Mouse (Mus musculus) bone marrow macrophage, adult 2 months (primary cell): Measurements from ENCODE around the gene 4931414P19Rik. TPM values are rescaled to one million over a fixed set of nuclear protein-coding genes. Genes with fewer than 3 reads are reported as not detected.
A peak's percentile ranks its signal among the peaks of the same experiment; 100 is the strongest.

Experiments used
- H3K27ac ChIP-seq: 2 replicates; pipeline ENCODE4 v1.5.1; 2012; ENCODE audit warnings: low read depth, low read length; ENCODE audit not compliant: insufficient read depth
- H3K4me1 ChIP-seq: 2 replicates; pipeline ENCODE4 v1.6.1; 2012; ENCODE audit warnings: low read length; ENCODE audit not compliant: control insufficient read depth, insufficient read depth
- H3K4me3 ChIP-seq: 2 replicates; pipeline ENCODE4 v1.5.1; 2012; ENCODE audit warnings: mild to moderate bottlenecking, low read length, moderate library complexity; ENCODE audit not compliant: insufficient read depth
- CTCF ChIP-seq: IDR thresholded peaks from 2 replicates; pipeline ENCODE4 v1.5.1; 2012; ENCODE audit warnings: low read depth, mild to moderate bottlenecking, low read length, moderate library complexity
- POLR2A ChIP-seq: IDR thresholded peaks from 2 replicates; pipeline ENCODE4 v1.6.1; 2012; ENCODE audit warnings: mild to moderate bottlenecking, low read depth, low read length, borderline replicate concordance
- polyA plus RNA-seq: library from polyadenylated mRNA; stranded (reverse); fragments of >200 nt; gene quantifications from 2 replicates; pipeline ENCODE4 v1.2.4, GENCODE M21; 2012; ENCODE audit not compliant: missing spikeins, insufficient read depth, insufficient read length

The 4931414P19Rik gene
- 4.1 and 8.3 TPM in 2 replicates for polyA plus RNA-seq

- Histone ChIP-seq H3K4me3 (peak within 1 kb of the TSS; percentile 61), H3K27ac (peak within 1 kb of the TSS; percentile 13; the same call in 1 of the 2 replicates), H3K4me1 (peaks cover 13% of the 10 kb centered on the region)
- TF ChIP-seq POLR2A = no peak
- no peak for TF ChIP-seq CTCF
These were observed at the start of gene 4931414P19Rik for GRCm38 (mm10) chr14:54605752-54606321. TSS of gene 4931414P19Rik (minus strand) at chr14:54605993.

DNA sequence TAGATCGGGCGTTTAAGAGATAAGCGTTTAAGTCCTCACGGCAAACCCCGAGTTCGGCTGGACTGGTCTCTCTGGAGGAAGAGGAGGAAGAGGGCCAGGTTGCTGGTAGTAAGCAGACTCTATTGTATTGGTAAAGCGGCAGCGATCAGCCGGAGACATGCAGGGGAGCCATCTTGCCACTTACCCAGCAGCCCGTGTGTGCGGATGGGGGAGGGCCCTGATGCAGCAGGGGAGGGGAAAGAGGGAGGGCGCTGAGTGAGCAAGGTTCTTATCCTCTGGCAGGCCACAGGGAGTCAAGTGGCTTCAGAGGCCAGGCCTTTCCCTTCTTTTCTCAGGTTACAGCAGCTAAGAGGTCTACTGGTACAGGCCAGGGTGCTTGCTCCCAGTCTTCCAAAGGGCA is 47.7 kb upstream of the 4931414P19Rik start:
- Histone ChIP-seq H3K27ac (peak overlapping the region; percentile 69), H3K4me3 (peak overlapping the region; percentile 90), H3K4me1 (peaks cover 15% of the 10 kb centered on the region)
- TF ChIP-seq CTCF (no peak), POLR2A (no peak)

GRCm38 (mm10) chr14:54652787-54653186 is 47.0 kb upstream of the 4931414P19Rik start:
- Histone ChIP-seq H3K4me1 (peaks cover 15% of the 10 kb centered on the region), H3K4me3 (peak overlapping the region; percentile 90), H3K27ac (peak overlapping the region; percentile 64)
- TF ChIP-seq CTCF = no peak
- no peak for TF ChIP-seq POLR2A

GRCm38 (mm10) chr14:54651556-54651955 is 45.8 kb upstream of the 4931414P19Rik start:
- TF ChIP-seq CTCF (no peak), POLR2A (no peak)
- H3K4me3 ChIP-seq = no peak overlapping the region
- no peak overlapping the region for H3K27ac ChIP-seq
- peaks cover 15% of the 10 kb centered on the region for H3K4me1 ChIP-seq

GRCm38 (mm10) chr14:54650621-54651454 is 45.0 kb upstream of the 4931414P19Rik start:
- H3K4me1 ChIP-seq = peaks cover 15% of the 10 kb centered on the region

DNA sequence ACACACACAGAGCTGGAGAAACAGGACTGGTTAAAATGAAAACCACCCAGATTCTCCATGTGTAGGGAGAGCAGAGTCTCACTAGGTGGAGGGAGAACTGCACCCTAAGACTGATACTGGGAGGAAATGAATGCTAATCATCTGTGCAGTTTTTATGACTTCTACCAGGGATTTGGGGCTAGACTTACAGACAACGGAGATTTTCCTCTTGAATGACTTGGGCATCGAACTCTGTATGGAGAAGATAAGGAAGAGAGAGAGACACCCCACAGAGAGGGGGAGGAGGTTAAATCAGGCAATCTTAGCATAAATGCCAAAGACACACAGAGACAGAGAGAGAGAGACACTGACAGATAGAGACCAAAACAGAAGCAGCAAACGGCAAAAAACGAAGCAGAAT is 42.1 kb upstream of the 4931414P19Rik start:
- H3K4me3 ChIP-seq = no peak overlapping the region
- H3K27ac ChIP-seq = no peak overlapping the region
- TF ChIP-seq CTCF = no peak
- no peak for TF ChIP-seq POLR2A
- peaks cover 9% of the 10 kb centered on the region for H3K4me1 ChIP-seq

More at GRCm38 (mm10) chr14:54650621-54651454, 45.0 kb upstream of the 4931414P19Rik start:
- no peak for TF ChIP-seq POLR2A
- peak; percentile 78 for TF ChIP-seq CTCF
- Histone ChIP-seq H3K27ac (no peak overlapping the region), H3K4me3 (no peak overlapping the region)

DNA sequence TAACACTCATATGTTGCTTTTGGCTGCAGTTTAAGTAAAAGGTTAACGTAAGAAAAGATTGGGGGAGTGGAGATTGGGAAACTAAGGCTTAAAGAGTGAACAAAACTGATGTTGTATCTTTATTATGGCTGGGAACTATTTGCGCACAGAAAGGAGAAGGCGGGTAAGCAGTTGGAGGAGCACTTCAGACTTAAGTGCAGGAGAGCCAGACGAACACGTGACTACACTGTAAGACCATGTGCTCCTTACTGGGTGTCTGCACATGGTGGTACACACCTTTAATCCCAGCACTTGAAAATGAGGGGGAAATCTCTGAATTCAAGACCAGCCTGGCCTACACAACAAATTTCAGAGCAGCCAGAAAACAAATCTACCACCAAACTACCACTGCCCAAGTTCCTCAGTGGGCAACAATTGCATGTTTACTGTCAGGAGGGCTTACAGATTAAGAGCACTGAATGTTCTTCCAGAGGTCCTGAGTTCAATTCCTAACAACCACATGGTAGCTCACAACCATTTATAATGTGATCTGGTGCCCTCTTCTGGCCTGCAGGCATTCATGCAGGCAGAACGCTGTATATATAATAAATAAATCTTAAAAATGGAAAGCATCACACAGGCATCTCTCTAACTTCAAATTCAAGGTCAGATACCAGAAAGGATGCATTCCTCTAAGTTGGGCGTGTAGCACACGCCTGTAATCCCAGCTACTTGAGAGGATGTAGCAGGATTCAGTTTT is 41.3 kb upstream of the 4931414P19Rik start:
- TF ChIP-seq CTCF (no peak), POLR2A (no peak)
- no peak overlapping the region for H3K4me3 ChIP-seq
- H3K27ac ChIP-seq = no peak overlapping the region
- H3K4me1 ChIP-seq = peaks cover 4% of the 10 kb centered on the region

- no peak overlapping the region for H3K4me3 ChIP-seq
- TF ChIP-seq CTCF (no peak), POLR2A (no peak)
- H3K27ac ChIP-seq = no peak overlapping the region
- no peaks in the 10 kb centered on the region for H3K4me1 ChIP-seq
These were observed 40.7 kb upstream of the 4931414P19Rik start for GRCm38 (mm10) chr14:54646455-54646854.

DNA sequence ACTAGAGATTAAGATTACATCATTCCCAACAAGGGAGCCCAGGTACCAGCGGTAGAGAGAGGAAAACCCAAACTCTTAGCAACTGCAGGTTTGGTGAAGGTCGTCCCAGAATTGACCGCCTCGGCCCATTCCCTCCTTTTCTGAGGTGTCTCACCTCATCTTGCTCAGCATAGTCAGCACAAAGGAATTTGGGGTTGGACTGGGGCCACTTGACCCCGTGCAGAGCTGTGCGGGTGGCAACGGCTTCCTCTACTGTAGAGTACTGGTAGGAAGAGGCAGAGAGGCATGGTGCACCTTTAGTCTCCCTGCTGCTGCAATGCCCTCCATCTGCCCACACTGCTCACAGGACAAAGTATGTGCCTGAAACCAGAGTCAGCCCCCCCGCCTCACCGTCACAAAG is 38.5 kb upstream of the 4931414P19Rik start:
- Histone ChIP-seq H3K4me3 (no peak overlapping the region), H3K4me1 (no peaks in the 10 kb centered on the region), H3K27ac (no peak overlapping the region)
- no peak for TF ChIP-seq POLR2A
- TF ChIP-seq CTCF = no peak
